Mouse (Mus musculus): ENCODE measurements around the gene Rgcc. TPM values are rescaled to one million over a fixed set of nuclear protein-coding genes. Genes with fewer than 3 reads are reported as not detected.

Gene Rgcc
- polyA plus RNA-seq, 1 experiment, result 0.60 TPM

DNA sequence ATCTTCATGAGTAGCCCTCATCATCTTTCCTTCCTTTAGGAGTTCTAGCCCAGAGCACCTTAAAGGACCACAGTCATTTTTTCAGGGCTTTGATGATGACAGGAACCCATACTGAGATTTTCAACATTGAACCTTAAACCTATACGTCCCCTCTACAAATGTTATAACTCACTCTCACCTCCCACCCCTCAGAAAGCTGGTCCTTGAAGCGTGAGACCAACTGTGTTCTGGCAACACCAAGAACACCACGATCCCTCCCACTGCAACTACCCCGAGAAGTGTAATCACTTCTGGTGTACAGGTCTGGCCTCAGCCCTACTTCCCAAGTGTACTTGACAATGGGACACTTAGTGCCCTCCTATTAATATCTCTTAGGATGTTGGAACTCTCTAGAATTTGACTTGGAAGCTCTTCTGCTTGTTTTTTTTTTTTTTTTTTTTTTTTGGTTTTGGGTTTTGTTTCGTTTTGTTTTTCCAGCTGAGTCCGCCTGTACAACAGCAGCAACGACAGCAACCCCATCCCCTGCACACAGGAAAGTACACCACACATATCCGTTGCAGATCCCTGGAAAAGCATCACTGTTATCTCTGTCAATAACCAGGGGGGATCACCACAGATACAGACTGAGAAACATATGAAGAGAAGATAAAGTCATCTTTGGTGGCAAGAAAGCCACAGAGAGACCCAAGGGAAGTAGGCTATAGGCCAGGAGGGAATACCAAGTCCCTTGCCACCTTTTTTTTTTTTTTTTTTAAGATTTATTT is 7.2 kb downstream of the Rgcc start:
- TF ChIP-seq CTCF (IDR thresholded peaks at IDR 0.05; ENCODE audit: low read depth, low read length) (no peak), POLR2A (IDR thresholded peaks at IDR 0.05; ENCODE audit: borderline replicate concordance, low read depth, low read length) (no peak)
- H3K27ac ChIP-seq (ENCODE audit: insufficient read depth, low read depth, low read length), result no peak overlapping the region
- peaks cover 23% of the 10 kb centered on the region for H3K4me1 ChIP-seq (ENCODE audit: control insufficient read depth, insufficient read depth, low read length)
- no peak overlapping the region for H3K4me3 ChIP-seq (ENCODE audit: insufficient read depth, low read length)

DNA sequence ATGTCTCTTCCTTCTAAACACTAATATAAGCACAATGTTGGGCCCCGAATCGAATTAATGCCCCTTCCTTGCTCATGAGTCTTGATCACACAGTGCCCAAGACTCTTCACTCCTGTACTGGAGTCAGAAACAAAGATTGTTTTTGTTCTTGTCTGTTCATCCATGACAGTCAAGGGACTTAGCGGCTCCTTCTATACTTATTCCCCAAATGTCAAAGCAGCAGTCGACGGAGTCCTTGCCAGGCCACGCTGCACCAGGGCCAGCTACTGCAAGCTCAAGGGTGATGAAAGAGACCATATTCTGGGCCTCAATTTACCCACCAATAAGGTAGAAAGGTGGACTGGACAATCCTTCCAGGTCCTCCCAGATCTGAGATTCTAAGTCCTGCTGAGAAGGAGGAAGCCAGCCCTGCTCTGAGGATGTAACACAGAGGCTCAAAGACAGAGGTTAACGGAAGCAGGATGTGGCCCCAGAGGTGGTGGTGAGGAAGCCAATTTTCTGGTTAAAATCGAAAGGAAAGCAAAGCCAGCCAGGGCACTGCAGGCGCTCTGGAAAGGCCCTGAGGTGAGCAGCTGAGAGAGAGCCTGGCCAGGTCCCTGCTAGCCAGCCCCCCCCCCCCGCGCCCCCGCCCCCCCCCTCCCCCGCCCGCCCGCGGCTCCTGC is 8.2 kb downstream of the Rgcc start:
- no peak for TF ChIP-seq CTCF (IDR thresholded peaks at IDR 0.05; ENCODE audit: low read depth, low read length)
- no peak for TF ChIP-seq POLR2A (IDR thresholded peaks at IDR 0.05; ENCODE audit: borderline replicate concordance, low read depth, low read length)
- no peak overlapping the region for H3K27ac ChIP-seq (ENCODE audit: insufficient read depth, low read depth, low read length)
- peaks cover 23% of the 10 kb centered on the region for H3K4me1 ChIP-seq (ENCODE audit: control insufficient read depth, insufficient read depth, low read length)
- H3K4me3 ChIP-seq (ENCODE audit: insufficient read depth, low read length), result no peak overlapping the region

DNA sequence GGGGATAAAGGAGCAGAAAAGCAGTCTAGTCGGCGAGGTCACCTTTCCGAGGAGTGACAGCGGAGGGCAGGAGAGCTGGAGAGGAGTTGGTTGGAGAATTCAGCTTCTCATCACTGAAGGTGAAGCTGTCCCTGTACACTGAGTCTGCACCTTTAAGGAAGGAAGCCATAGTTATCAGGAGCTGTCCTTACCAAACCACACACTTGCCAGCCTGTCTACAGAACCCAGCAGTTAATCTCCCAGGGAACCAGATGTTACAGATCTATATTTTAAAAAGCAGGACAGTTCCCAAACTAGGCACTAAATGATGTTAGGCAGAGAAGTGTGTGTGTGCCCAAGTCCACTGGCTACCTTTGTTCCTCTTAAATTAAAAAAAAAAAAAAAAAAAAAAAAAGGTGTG is 9.8 kb downstream of the Rgcc start:
- peaks cover 23% of the 10 kb centered on the region for H3K4me1 ChIP-seq (ENCODE audit: control insufficient read depth, insufficient read depth, low read length)
- H3K27ac ChIP-seq (ENCODE audit: insufficient read depth, low read depth, low read length), result no peak overlapping the region
- TF ChIP-seq CTCF (IDR thresholded peaks at IDR 0.05; ENCODE audit: low read depth, low read length) (no peak), POLR2A (IDR thresholded peaks at IDR 0.05; ENCODE audit: borderline replicate concordance, low read depth, low read length) (no peak)
- H3K4me3 ChIP-seq (ENCODE audit: insufficient read depth, low read length), result no peak overlapping the region

DNA sequence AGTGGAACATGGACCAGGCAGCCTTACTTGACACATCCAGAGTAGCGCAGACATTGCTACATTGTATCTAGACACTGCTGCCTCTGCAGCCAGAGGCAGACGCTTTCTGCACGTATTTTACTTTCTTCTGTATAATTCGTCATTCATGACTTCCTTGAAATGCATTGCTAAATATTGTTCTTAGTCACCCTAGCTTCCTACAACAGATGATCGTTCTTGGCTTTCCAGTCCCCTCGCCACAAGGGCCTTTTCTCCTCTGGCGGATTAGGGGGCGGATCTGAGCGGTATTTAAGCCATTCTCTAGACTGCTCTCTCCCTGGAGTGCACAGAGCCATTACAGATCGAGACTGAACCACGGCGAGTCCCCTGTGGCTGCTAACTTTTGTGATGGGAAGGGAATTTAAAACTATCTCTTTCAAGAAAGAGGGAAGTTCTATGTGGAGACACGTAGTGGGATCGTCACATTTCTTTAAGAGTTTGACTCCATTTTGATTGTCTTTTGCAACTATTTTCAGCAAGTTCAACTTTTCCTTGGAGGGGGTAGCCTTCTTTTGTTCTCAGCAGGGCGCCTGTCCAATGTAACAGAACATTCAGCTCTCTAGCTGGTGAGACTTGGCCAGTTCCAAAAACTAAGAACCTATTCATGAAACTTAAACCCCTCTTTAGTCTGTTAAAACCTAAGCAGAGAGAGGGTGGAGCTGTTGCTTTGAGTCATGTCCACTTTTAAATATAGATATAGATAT is 10.6 kb downstream of the Rgcc start:
- no peak for TF ChIP-seq CTCF (IDR thresholded peaks at IDR 0.05; ENCODE audit: low read depth, low read length)
- TF ChIP-seq POLR2A (IDR thresholded peaks at IDR 0.05; ENCODE audit: borderline replicate concordance, low read depth, low read length), result no peak
- Histone ChIP-seq H3K4me3 (ENCODE audit: insufficient read depth, low read length) (peak overlapping the region; percentile 33), H3K27ac (ENCODE audit: insufficient read depth, low read depth, low read length) (peak overlapping the region; percentile 56), H3K4me1 (ENCODE audit: control insufficient read depth, insufficient read depth, low read length) (peaks cover 23% of the 10 kb centered on the region)

DNA sequence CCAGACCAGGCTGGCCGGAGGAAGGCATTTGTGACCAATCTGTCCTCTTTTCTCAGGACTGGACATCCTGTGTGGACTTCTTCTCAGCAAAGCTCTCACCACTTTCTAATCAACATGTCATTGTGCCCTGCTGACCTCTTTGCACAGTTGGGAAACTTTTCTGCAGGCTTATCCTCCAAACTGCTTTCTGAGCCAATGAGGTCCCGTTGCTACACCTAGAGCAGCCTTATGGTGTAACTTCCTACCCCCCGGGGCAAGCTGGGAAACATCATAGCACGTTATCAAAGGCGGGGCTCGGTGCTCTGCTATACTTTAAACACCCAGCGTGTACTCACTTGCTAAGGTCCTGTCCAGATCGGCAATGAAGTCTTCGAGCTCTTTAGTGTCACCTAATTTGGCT is 11.5 kb downstream of the Rgcc start:
- Histone ChIP-seq H3K4me3 (ENCODE audit: insufficient read depth, low read length) (no peak overlapping the region), H3K27ac (ENCODE audit: insufficient read depth, low read depth, low read length) (no peak overlapping the region), H3K4me1 (ENCODE audit: control insufficient read depth, insufficient read depth, low read length) (peaks cover 23% of the 10 kb centered on the region)
- TF ChIP-seq CTCF (IDR thresholded peaks at IDR 0.05; ENCODE audit: low read depth, low read length) (no peak), POLR2A (IDR thresholded peaks at IDR 0.05; ENCODE audit: borderline replicate concordance, low read depth, low read length) (no peak)

DNA sequence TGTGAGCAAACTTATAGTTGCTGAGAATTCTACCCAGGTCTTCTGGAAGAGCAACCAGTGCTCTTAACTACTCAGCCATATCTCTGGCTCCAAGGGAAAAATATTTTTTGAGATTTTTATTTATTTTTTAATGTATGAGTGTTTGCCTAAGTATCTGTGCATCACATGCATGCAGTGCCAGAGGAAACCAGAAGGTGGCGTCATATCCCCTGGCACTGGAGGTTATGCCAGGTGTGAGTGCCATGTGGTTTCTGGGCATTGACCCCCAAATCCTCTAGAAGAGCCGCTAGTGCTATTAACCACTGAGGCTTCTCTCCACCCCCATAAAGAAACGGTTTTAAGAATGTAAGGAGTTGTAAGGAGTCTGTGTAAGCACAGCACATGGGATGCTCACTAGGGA is 13.2 kb downstream of the Rgcc start:
- TF ChIP-seq CTCF (IDR thresholded peaks at IDR 0.05; ENCODE audit: low read depth, low read length) (peak; percentile 43), POLR2A (IDR thresholded peaks at IDR 0.05; ENCODE audit: borderline replicate concordance, low read depth, low read length) (no peak)
- Histone ChIP-seq H3K27ac (ENCODE audit: insufficient read depth, low read depth, low read length) (no peak overlapping the region), H3K4me3 (ENCODE audit: insufficient read depth, low read length) (no peak overlapping the region), H3K4me1 (ENCODE audit: control insufficient read depth, insufficient read depth, low read length) (peaks cover 23% of the 10 kb centered on the region)

DNA sequence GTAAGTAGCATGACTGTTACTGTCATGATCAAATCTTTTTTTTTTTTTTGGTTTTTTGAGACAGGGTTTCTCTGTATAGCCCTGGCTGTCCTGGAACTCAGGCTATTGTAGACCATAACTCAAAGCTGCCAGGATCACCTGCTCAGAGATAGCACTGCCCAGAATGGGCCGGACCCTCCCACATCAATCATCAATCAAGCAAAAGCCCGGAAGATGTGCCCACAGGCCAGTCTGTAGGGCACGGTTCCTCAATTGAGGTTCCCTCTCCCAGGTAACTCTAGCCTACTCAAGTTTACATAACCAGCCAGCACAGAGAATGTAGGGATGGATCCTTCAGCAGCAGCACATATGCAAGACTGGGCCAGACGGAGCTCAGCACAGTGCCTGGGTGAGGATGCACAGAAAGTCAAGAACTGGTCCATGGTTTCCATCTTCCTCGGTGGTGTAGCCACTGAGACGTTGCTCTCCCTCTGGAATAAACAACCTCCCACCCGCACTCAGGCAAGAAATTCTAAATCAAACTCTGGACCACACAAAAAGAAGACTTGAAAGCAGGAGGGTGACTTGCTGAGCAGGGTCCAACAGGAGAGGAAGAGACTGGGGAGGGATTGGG is 14.1 kb downstream of the Rgcc start:
- H3K4me1 ChIP-seq (ENCODE audit: control insufficient read depth, insufficient read depth, low read length), result peaks cover 20% of the 10 kb centered on the region
- TF ChIP-seq CTCF (IDR thresholded peaks at IDR 0.05; ENCODE audit: low read depth, low read length), result no peak
- no peak for TF ChIP-seq POLR2A (IDR thresholded peaks at IDR 0.05; ENCODE audit: borderline replicate concordance, low read depth, low read length)
- no peak overlapping the region for H3K27ac ChIP-seq (ENCODE audit: insufficient read depth, low read depth, low read length)
- H3K4me3 ChIP-seq (ENCODE audit: insufficient read depth, low read length), result no peak overlapping the region

DNA sequence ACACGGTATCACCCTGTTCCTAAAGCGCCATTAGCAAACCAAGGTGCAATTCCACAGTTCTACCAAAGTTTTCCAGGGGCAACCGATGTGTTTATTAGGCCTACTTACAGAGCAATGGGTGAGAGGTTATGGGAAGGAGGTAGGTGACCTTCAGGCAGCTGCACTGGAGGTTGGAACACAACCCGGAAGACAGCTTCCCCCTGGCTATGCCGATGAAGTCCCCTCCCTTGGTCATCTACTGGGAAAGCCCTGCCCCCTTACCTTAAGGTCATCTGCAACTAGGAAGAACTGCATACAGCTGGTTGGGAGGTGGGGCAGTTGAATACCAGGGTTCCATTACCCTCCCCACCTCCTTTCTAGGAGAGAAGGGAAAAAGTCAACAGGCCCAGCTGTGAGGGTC is 15.9 kb downstream of the Rgcc start:
- no peak for TF ChIP-seq CTCF (IDR thresholded peaks at IDR 0.05; ENCODE audit: low read depth, low read length)
- no peak for TF ChIP-seq POLR2A (IDR thresholded peaks at IDR 0.05; ENCODE audit: borderline replicate concordance, low read depth, low read length)
- no peak overlapping the region for H3K27ac ChIP-seq (ENCODE audit: insufficient read depth, low read depth, low read length)
- H3K4me1 ChIP-seq (ENCODE audit: control insufficient read depth, insufficient read depth, low read length), result peaks cover 11% of the 10 kb centered on the region
- H3K4me3 ChIP-seq (ENCODE audit: insufficient read depth, low read length), result no peak overlapping the region

DNA sequence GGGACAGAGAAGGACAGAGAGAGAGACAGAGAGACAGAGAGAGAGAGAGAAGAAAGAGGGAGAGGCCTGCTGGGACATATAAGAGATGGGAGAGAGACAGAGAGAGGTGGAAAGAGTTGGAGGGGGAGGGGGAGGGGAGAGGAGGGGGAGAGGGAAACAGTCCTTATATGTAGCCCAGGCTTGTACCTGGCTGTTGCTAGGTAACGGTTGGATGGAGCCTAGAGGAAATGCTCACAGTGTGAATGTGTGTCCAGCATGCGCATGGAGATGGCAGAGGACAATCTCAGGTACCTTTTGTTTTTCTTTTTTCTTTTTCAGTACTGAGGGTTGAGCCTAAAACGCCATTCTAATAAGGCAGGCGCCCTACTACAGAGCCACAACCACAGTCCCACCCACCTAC is 16.8 kb downstream of the Rgcc start:
- Histone ChIP-seq H3K27ac (ENCODE audit: insufficient read depth, low read depth, low read length) (no peak overlapping the region), H3K4me1 (ENCODE audit: control insufficient read depth, insufficient read depth, low read length) (peaks cover 2% of the 10 kb centered on the region; the same call in 1 of the 2 replicates), H3K4me3 (ENCODE audit: insufficient read depth, low read length) (no peak overlapping the region)
- no peak for TF ChIP-seq CTCF (IDR thresholded peaks at IDR 0.05; ENCODE audit: low read depth, low read length)
- no peak for TF ChIP-seq POLR2A (IDR thresholded peaks at IDR 0.05; ENCODE audit: borderline replicate concordance, low read depth, low read length)

All from bone marrow macrophage, adult 2 months (primary cell).